Mouse (Mus musculus) midbrain, embryonic 10.5 days (tissue): Measurements from ENCODE around the gene Sirt7. TPM values are rescaled to one million over a fixed set of nuclear protein-coding genes. Genes with fewer than 3 reads are reported as not detected.

Experiments used
- DNase-seq: peaks from one replicate; pipeline ENCODE4 v3.0.0-alpha.2; 2017; ENCODE audit warnings: low spot score
- H3K27ac ChIP-seq: fragments of 300-500 bp; sonication (generic); replicated peaks from 2 replicates; pipeline ENCODE4 v1.5.1; 2016; ENCODE audit warnings: mild to moderate bottlenecking
- H3K27me3 ChIP-seq: fragments of 300-500 bp; sonication (generic); 2 replicates; pipeline ENCODE4 v1.6.1; 2016; ENCODE audit warnings: low read depth, mild to moderate bottlenecking; ENCODE audit not compliant: poor library complexity, severe bottlenecking
- H3K36me3 ChIP-seq: fragments of 300-500 bp; sonication (generic); 2 replicates; pipeline ENCODE4 v1.6.1; 2016; ENCODE audit warnings: mild to moderate bottlenecking, moderate library complexity
- H3K4me1 ChIP-seq: fragments of 300-500 bp; sonication (generic); 2 replicates; pipeline ENCODE4 v1.6.1; 2016
- H3K4me3 ChIP-seq: fragments of 300-500 bp; sonication (generic); 2 replicates; pipeline ENCODE4 v1.5.1; 2016; ENCODE audit warnings: mild to moderate bottlenecking, moderate library complexity
- H3K9me3 ChIP-seq: fragments of 300-500 bp; sonication (generic); replicated peaks from 2 replicates; pipeline ENCODE4 v1.6.1; 2016; ENCODE audit warnings: mild to moderate bottlenecking
- WGBS: fragments of 180-500 bp; shearing (Covaris S2); methylation state at CpG from one replicate; pipeline ENCODE4 v1.1.7; 2016; 5-methylcytosine and 5-hydroxymethylcytosine counted together
- microRNA-seq: library from miRNA; unstranded; fragments of <30 nt; microRNA quantifications from one replicate; pipeline ENCODE4, GENCODE M21; 2017
- polyA plus RNA-seq: library from polyadenylated mRNA; unstranded; fragments of >200 nt; fragmentation: Nextera tagmentation; extraction: Ambion mirVana; gene quantifications from 2 replicates; pipeline ENCODE4 v1.2.1, GENCODE M21; 2016

Sirt7 gene
- polyA plus RNA-seq, 1 experiment from 2014 or later: 34.2 TPM

GRCm38 (mm10) chr11:120575940-120576339 lies 49.1 kb downstream of the Sirt7 start:
- Histone ChIP-seq H3K36me3 (peaks cover 49% of the 10 kb centered on the region), H3K4me1 (peaks cover 53% of the 10 kb centered on the region), H3K27ac (no peak overlapping the region), H3K27me3 (no peaks in the 10 kb centered on the region), H3K9me3 (no peaks in the 10 kb centered on the region), H3K4me3 (no peak overlapping the region)
- no peak for DNase-seq

GRCm38 (mm10) chr11:120575046-120575445 lies 50.0 kb downstream of the Sirt7 start:
- no peak for DNase-seq
- H3K4me3 ChIP-seq: peak overlapping the region; percentile 87; the same call in 1 of the 2 replicates
- WGBS: 88% methylated on average over 2 of the region's 2 CpGs

GRCm38 (mm10) chr11:120574278-120574600 lies 50.8 kb downstream of the Sirt7 start:
- DNase-seq: no peak
- Histone ChIP-seq H3K27me3 (no peaks in the 10 kb centered on the region), H3K36me3 (peaks cover 55% of the 10 kb centered on the region), H3K27ac (peak overlapping the region; percentile 97), H3K9me3 (no peaks in the 10 kb centered on the region), H3K4me3 (peak overlapping the region; percentile 87), H3K4me1 (peaks cover 39% of the 10 kb centered on the region)
- 59% methylated on average over 5 of the region's 5 CpGs for WGBS

More at GRCm38 (mm10) chr11:120575046-120575445, 50.0 kb downstream of the Sirt7 start:
- H3K36me3 ChIP-seq: peaks cover 55% of the 10 kb centered on the region
- H3K27ac ChIP-seq: no peak overlapping the region
- no peaks in the 10 kb centered on the region for H3K27me3 ChIP-seq
- no peaks in the 10 kb centered on the region for H3K9me3 ChIP-seq
- peaks cover 47% of the 10 kb centered on the region for H3K4me1 ChIP-seq

GRCm38 (mm10) chr11:120573585-120574277 lies 51.3 kb downstream of the Sirt7 start:
- H3K36me3 ChIP-seq: peaks cover 54% of the 10 kb centered on the region
- 1% methylated on average over 23 of the region's 23 CpGs for WGBS
- DNase-seq: no peak

GRCm38 (mm10) chr11:120572752-120573584 lies 52.1 kb downstream of the Sirt7 start, which contains the start of gene P4hb:
Gene P4hb (minus strand): TSS chr11:120573253.
- Histone ChIP-seq H3K4me3 (peak within 1 kb of the TSS; percentile 87), H3K36me3 (peaks cover 54% of the 10 kb centered on the region), H3K27me3 (no peaks in the 10 kb centered on the region), H3K27ac (peak within 1 kb of the TSS; percentile 97), H3K4me1 (peaks cover 26% of the 10 kb centered on the region), H3K9me3 (no peaks in the 10 kb centered on the region)
- peak; percentile 100 for DNase-seq
- under 1% methylated on average over 94 of the region's 94 CpGs for WGBS

More at GRCm38 (mm10) chr11:120573585-120574277, 51.3 kb downstream of the Sirt7 start:
- Histone ChIP-seq H3K9me3 (no peaks in the 10 kb centered on the region), H3K4me3 (peak overlapping the region; percentile 87), H3K4me1 (peaks cover 34% of the 10 kb centered on the region), H3K27me3 (no peaks in the 10 kb centered on the region), H3K27ac (peak overlapping the region; percentile 97)

GRCm38 (mm10) chr11:120572417-120572751 lies 52.7 kb downstream of the Sirt7 start:
- peaks cover 26% of the 10 kb centered on the region for H3K4me1 ChIP-seq
- H3K27ac ChIP-seq: peak overlapping the region; percentile 97
- peaks cover 54% of the 10 kb centered on the region for H3K36me3 ChIP-seq
- H3K4me3 ChIP-seq: peak overlapping the region; percentile 87
- 0% methylated on average over 24 of the region's 24 CpGs for WGBS
- H3K9me3 ChIP-seq: no peaks in the 10 kb centered on the region
- no peak for DNase-seq
- H3K27me3 ChIP-seq: no peaks in the 10 kb centered on the region

GRCm38 (mm10) chr11:120571754-120572416 lies 53.2 kb downstream of the Sirt7 start:
- peaks cover 54% of the 10 kb centered on the region for H3K36me3 ChIP-seq
- no peaks in the 10 kb centered on the region for H3K27me3 ChIP-seq
- peak overlapping the region; percentile 97 for H3K27ac ChIP-seq
- H3K4me1 ChIP-seq: peaks cover 26% of the 10 kb centered on the region
- 19% methylated on average over 11 of the region's 11 CpGs for WGBS
- H3K9me3 ChIP-seq: no peaks in the 10 kb centered on the region
- DNase-seq: no peak
- peak overlapping the region; percentile 87 for H3K4me3 ChIP-seq

GRCm38 (mm10) chr11:120571122-120571521 lies 53.9 kb downstream of the Sirt7 start:
- DNase-seq: no peak
- peak overlapping the region; percentile 87 for H3K4me3 ChIP-seq
- peaks cover 26% of the 10 kb centered on the region for H3K4me1 ChIP-seq
- H3K9me3 ChIP-seq: no peaks in the 10 kb centered on the region
- H3K27ac ChIP-seq: no peak overlapping the region
- no peaks in the 10 kb centered on the region for H3K27me3 ChIP-seq
- H3K36me3 ChIP-seq: peaks cover 56% of the 10 kb centered on the region
- 90% methylated on average over 3 of the region's 3 CpGs for WGBS

Small RNA genes lying within 50 kb of the gene (microRNA-seq; reads per million reads assigned to microRNA genes)
- 2.1 reads per million for gene Mir6936

Other genes starting within 250 kb of the Sirt7 start
- 34.5 and 41.8 TPM in 2 replicates for gene Faap100, start 246.5 kb downstream of the Sirt7 start, polyA plus RNA-seq
- 45.1 and 46.5 TPM in 2 replicates for gene Nploc4, start 187.5 kb downstream of the Sirt7 start, polyA plus RNA-seq
- gene Tspan10, start 182.6 kb downstream of the Sirt7 start, polyA plus RNA-seq: 0.39 TPM in 1 of 2 replicates, not detected in the other
- gene Pde6g, start 171.7 kb downstream of the Sirt7 start, polyA plus RNA-seq: 0.20 and 0.53 TPM in 2 replicates
- 9.0 and 11.8 TPM in 2 replicates for gene Oxld1, start 167.2 kb downstream of the Sirt7 start, polyA plus RNA-seq
- 38.9 and 41.8 TPM in 2 replicates for gene Ccdc137, start 167.1 kb downstream of the Sirt7 start, polyA plus RNA-seq
- gene Arl16, start 157.6 kb downstream of the Sirt7 start, polyA plus RNA-seq: 61.8 and 64.0 TPM in 2 replicates
- 167 and 194 TPM in 2 replicates for gene Mrpl12, start 140.6 kb downstream of the Sirt7 start, polyA plus RNA-seq
- gene Slc25a10, start 133.4 kb downstream of the Sirt7 start, polyA plus RNA-seq: 50.1 and 53.4 TPM in 2 replicates
- gene Gcgr, start 94.5 kb downstream of the Sirt7 start, polyA plus RNA-seq: 0.26 and 0.27 TPM in 2 replicates
- gene Mcrip1, start 75.5 kb downstream of the Sirt7 start, polyA plus RNA-seq: 226 and 238 TPM in 2 replicates
- gene Ppp1r27, start 74.1 kb downstream of the Sirt7 start, polyA plus RNA-seq: not detected in 2 replicates
- 534 and 562 TPM in 2 replicates for gene P4hb, start 52.0 kb downstream of the Sirt7 start, polyA plus RNA-seq
- gene Arhgdia, start 43.6 kb downstream of the Sirt7 start, polyA plus RNA-seq: 743 and 777 TPM in 2 replicates
- gene Alyref, start 26.9 kb downstream of the Sirt7 start, polyA plus RNA-seq: 605 and 647 TPM in 2 replicates
- 216 and 231 TPM in 2 replicates for gene Anapc11, start 26.8 kb downstream of the Sirt7 start, polyA plus RNA-seq
- gene Npb, start 16.8 kb downstream of the Sirt7 start, polyA plus RNA-seq: 0.65 and 0.66 TPM in 2 replicates
- gene Pcyt2, start 7.3 kb downstream of the Sirt7 start, polyA plus RNA-seq: 140 and 151 TPM in 2 replicates
- gene Mafg, start 8.4 kb upstream of the Sirt7 start, polyA plus RNA-seq: 19.8 and 23.0 TPM in 2 replicates
- gene Pycr1, start 18.5 kb upstream of the Sirt7 start, polyA plus RNA-seq: 37.6 and 43.4 TPM in 2 replicates
- gene Myadml2, start 22.9 kb upstream of the Sirt7 start, polyA plus RNA-seq: 0.15 TPM in 1 of 2 replicates, not detected in the other
- 3.3 and 3.6 TPM in 2 replicates for gene Notum, start 35.9 kb upstream of the Sirt7 start, polyA plus RNA-seq
- gene Aspscr1, start 47.7 kb upstream of the Sirt7 start, polyA plus RNA-seq: 150 and 161 TPM in 2 replicates
- gene Cenpx, start 88.5 kb upstream of the Sirt7 start, polyA plus RNA-seq: 132 and 133 TPM in 2 replicates
- gene Lrrc45, start 88.7 kb upstream of the Sirt7 start, polyA plus RNA-seq: 57.0 and 57.7 TPM in 2 replicates
- 32.4 and 41.9 TPM in 2 replicates for gene Rac3, start 96.2 kb upstream of the Sirt7 start, polyA plus RNA-seq
- 13.0 and 13.7 TPM in 2 replicates for gene Dcxr, start 102.0 kb upstream of the Sirt7 start, polyA plus RNA-seq
- 0.59 and 1.3 TPM in 2 replicates for gene Cbr2, start 106.9 kb upstream of the Sirt7 start, polyA plus RNA-seq
- 9.4 and 12.9 TPM in 2 replicates for gene Hmga1b, start 137.6 kb upstream of the Sirt7 start, polyA plus RNA-seq
- 43.4 and 55.9 TPM in 2 replicates for gene Rfng, start 159.0 kb upstream of the Sirt7 start, polyA plus RNA-seq
- 287 TPM in 2 replicates for gene Gps1, start 159.0 kb upstream of the Sirt7 start, polyA plus RNA-seq
- gene Dus1l, start 171.2 kb upstream of the Sirt7 start, polyA plus RNA-seq: 94.4 and 99.2 TPM in 2 replicates
- gene Fasn, start 199.3 kb upstream of the Sirt7 start, polyA plus RNA-seq: 118 and 131 TPM in 2 replicates